Mouse (Mus musculus): ENCODE results near the gene Bnip1. TPM values are rescaled to one million over a fixed set of nuclear protein-coding genes. Genes with fewer than 3 reads are reported as not detected.

Bnip1 gene
- polyA plus RNA-seq (2012; rRNA removed; ENCODE audit: low replicate concordance), result 15.4 and 15.7 TPM in 2 replicates

DNA sequence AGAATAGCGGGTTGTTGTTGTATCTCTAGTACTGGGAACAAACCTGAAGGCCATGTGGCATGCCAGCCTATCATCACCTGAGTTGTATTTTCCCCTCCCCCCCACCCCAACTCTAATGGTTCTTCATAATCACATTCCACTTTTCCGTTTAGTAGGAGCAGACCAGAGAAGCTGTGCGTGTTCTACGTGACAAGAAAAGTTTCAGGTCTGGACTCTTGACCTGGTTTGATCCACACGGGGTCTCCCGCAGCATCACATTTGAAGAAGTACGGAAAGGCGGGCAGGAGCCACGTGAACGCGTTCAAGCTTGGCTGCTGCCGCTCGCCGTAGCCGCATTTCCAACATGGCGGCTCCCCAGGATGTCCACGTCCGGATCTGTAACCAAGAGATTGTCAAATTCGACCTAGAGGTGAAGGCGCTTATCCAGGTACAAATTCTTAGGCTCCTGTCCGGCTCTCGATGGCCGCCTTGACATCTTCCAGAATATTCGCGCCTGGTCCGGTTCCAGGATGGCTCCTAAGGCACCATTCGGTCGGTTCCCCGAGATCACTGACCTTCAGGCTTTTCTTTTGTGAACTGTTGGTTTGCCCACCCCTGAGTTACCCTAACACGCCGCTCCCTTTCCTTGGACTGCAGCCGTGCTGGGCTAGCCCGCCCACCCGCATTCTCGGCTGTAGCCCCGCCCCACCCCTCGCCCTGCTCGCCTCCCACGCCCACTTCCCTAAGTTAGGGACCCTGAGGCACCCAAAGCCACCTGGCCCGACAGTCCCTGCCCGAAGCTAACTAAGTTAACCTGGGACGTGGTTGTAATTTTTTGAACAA, at the start of gene Bnip1:
Bnip1 (plus strand) TSS at position 317 of the 822 bp plus-strand sequence.

Other genes starting within 250 kb of the Bnip1 start
- 46.8 and 89.0 TPM in 2 replicates for gene Ergic1, start 219.6 kb upstream of the Bnip1 start, polyA plus RNA-seq (2012; rRNA removed; ENCODE audit: low replicate concordance)
- 25.7 and 29.4 TPM in 2 replicates for gene Dusp1, start 218.9 kb upstream of the Bnip1 start, polyA plus RNA-seq (2012; rRNA removed; ENCODE audit: low replicate concordance)
- gene Atp6v0e, start 117.8 kb upstream of the Bnip1 start, polyA plus RNA-seq (2012; rRNA removed; ENCODE audit: low replicate concordance), result 143 and 150 TPM in 2 replicates
- gene Crebrf, start 65.4 kb upstream of the Bnip1 start, polyA plus RNA-seq (2012; rRNA removed; ENCODE audit: low replicate concordance), result 0.78 and 0.98 TPM in 2 replicates
- gene Nkx2-5, start 63.9 kb downstream of the Bnip1 start, polyA plus RNA-seq (2012; rRNA removed; ENCODE audit: low replicate concordance), result 5.3 TPM in 1 of 2 replicates, not detected in the other
- gene Kifc5b, start 136.0 kb downstream of the Bnip1 start, polyA plus RNA-seq (2012; rRNA removed; ENCODE audit: low replicate concordance), result 3.5 and 4.5 TPM in 2 replicates
- 83.9 and 132 TPM in 2 replicates for gene Phf1, start 152.0 kb downstream of the Bnip1 start, polyA plus RNA-seq (2012; rRNA removed; ENCODE audit: low replicate concordance)
- gene Cuta, start 158.5 kb downstream of the Bnip1 start, polyA plus RNA-seq (2012; rRNA removed; ENCODE audit: low replicate concordance), result 239 and 257 TPM in 2 replicates
- 9.3 and 11.2 TPM in 2 replicates for gene Syngap1, start 160.2 kb downstream of the Bnip1 start, polyA plus RNA-seq (2012; rRNA removed; ENCODE audit: low replicate concordance)
- gene Zbtb9, start 192.1 kb downstream of the Bnip1 start, polyA plus RNA-seq (2012; rRNA removed; ENCODE audit: low replicate concordance), result 6.3 and 10.8 TPM in 2 replicates
- 196 and 361 TPM in 2 replicates for gene Bak1, start 247.9 kb downstream of the Bnip1 start, polyA plus RNA-seq (2012; rRNA removed; ENCODE audit: low replicate concordance)